Comparison of ENCODE assay signal across 22 mouse cellular contexts in the genomic region with DNA sequence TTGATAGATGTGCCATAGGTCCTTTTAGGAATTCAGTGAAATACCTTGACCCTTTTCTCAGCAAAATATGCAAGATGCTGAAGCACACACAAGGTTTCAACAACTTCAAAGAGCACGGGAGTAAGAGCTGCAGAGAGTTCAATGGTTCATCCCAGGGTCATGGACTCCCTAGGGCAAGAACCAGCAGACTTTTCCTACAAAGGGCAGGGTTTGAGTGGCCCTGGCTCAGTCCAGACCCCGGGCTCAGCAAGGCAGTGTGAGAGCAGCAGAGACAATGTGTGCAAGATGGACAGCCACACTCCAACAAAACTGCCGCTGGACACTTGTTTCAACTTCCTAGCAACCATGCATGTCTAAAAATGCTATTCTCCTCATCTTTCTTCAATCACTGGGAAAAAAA.
DNase-seq lines count a peak whose midpoint lies in the region; ATAC-seq and TF ChIP-seq lines count a peak whose summit lies in the region.
"Had no signal": no experiment of that assay in that cellular context is flagged by ENCODE, and none has a peak within 500 bp of the region (broad histone marks: within the 10 kb centered on the region; RNA-seq: fewer than 3 reads in every experiment).

No protein-coding gene starts in this region.

- no peak overlapping the region for H3K4me2 ChIP-seq in heart, embryonic 12.5 days
- H3K4me2 ChIP-seq in heart, postnatal 0 days (ENCODE audit: low read depth, low read length): no peak overlapping the region
- no peak overlapping the region for H3K4me2 ChIP-seq in lung, embryonic 16.5 days (ENCODE audit: low read depth, low read length)
- H3K4me2 ChIP-seq: embryonic facial prominence, embryonic 15.5 days; forebrain, embryonic 13.5 days; hindbrain, embryonic 14.5 days; limb, embryonic 12.5 days; liver, embryonic 12.5 days; midbrain, embryonic 15.5 days; neural tube, embryonic 15.5 days had no signal

- WGBS in heart, embryonic 12.5 days: 62% methylated on average over 3 of the region's 3 CpGs
- WGBS in heart, postnatal 0 days: 53% methylated on average over 3 of the region's 3 CpGs
- 73% methylated on average over 3 of the region's 3 CpGs for WGBS in heart, embryonic 10.5 days
- WGBS in lung, embryonic 16.5 days: 42% methylated on average over 3 of the region's 3 CpGs

- H3K4me1 ChIP-seq in heart, embryonic 12.5 days (replicated peaks): peaks cover 36% of the 10 kb centered on the region
- peaks cover 36% of the 10 kb centered on the region for H3K4me1 ChIP-seq in heart, postnatal 0 days (ENCODE audit: control insufficient read depth, insufficient read depth)
- peaks cover 31% of the 10 kb centered on the region for H3K4me1 ChIP-seq in heart, embryonic 10.5 days
- H3K4me1 ChIP-seq in lung, embryonic 16.5 days (replicated peaks; ENCODE audit: control insufficient read depth, insufficient read depth, low read length): peaks cover 32% of the 10 kb centered on the region
- H3K4me1 ChIP-seq: midbrain, embryonic 10.5 days; midbrain, embryonic 15.5 days had no signal

- no peak overlapping the region for H3K9ac ChIP-seq in heart, embryonic 12.5 days
- no peak overlapping the region for H3K9ac ChIP-seq in heart, postnatal 0 days (replicated peaks; ENCODE audit: low read depth, low read length)
- H3K9ac ChIP-seq in lung, embryonic 16.5 days (ENCODE audit: low read length): no peak overlapping the region
- H3K9ac ChIP-seq: embryonic facial prominence, embryonic 15.5 days; forebrain, embryonic 13.5 days; hindbrain, embryonic 14.5 days; limb, embryonic 12.5 days; liver, embryonic 12.5 days; liver, postnatal 0 days; midbrain, embryonic 15.5 days; neural tube, embryonic 15.5 days had no signal

- no peak for TF ChIP-seq CTCF in heart, postnatal 0 days (IDR thresholded peaks at IDR 0.05; ENCODE audit: low read depth)

- peak; percentile 88 for DNase-seq in heart, adult 11 months
- DNase-seq in heart, postnatal 0 days (ENCODE audit: low spot score): no peak
- DNase-seq in heart, embryonic 10.5 days (ENCODE audit: low spot score): no peak
- DNase-seq in lung, postnatal 10 days: no peak
- no peak for DNase-seq in layer of hippocampus, postnatal 10 days (ENCODE audit: low spot score in 2 of 2)
- DNase-seq: layer of hippocampus, adult 9-11 months; right cerebral cortex, postnatal 14 days; thymus, postnatal 14 days had no signal

- TF ChIP-seq EP300 in heart, postnatal 0 days (IDR thresholded peaks at IDR 0.05; ENCODE audit: low read depth): no peak

- no peaks in the 10 kb centered on the region for H3K36me3 ChIP-seq in heart, embryonic 12.5 days
- no peaks in the 10 kb centered on the region for H3K36me3 ChIP-seq in heart, postnatal 0 days (replicated peaks; ENCODE audit: control insufficient read depth, insufficient read depth, low read length)
- no peaks in the 10 kb centered on the region for H3K36me3 ChIP-seq in heart, embryonic 10.5 days
- H3K36me3 ChIP-seq in lung, embryonic 16.5 days (ENCODE audit: control insufficient read depth, insufficient read depth, low read length): no peaks in the 10 kb centered on the region; the same call in 1 of the 2 replicates
- H3K36me3 ChIP-seq: limb, embryonic 12.5 days; liver, embryonic 12.5 days; midbrain, embryonic 10.5 days; midbrain, embryonic 15.5 days; neural tube, embryonic 15.5 days had no signal

- no peaks in the 10 kb centered on the region for H3K9me3 ChIP-seq in heart, embryonic 12.5 days (replicated peaks)
- H3K9me3 ChIP-seq in heart, postnatal 0 days (replicated peaks; ENCODE audit: control insufficient read depth, low read length): no peaks in the 10 kb centered on the region
- H3K9me3 ChIP-seq in heart, embryonic 10.5 days: no peaks in the 10 kb centered on the region
- H3K9me3 ChIP-seq in lung, embryonic 16.5 days (ENCODE audit: control insufficient read depth, low read length): no peaks in the 10 kb centered on the region
- H3K9me3 ChIP-seq: embryonic facial prominence, embryonic 15.5 days; forebrain, embryonic 13.5 days; limb, embryonic 12.5 days; liver, embryonic 12.5 days; midbrain, embryonic 10.5 days; midbrain, embryonic 15.5 days; neural tube, embryonic 15.5 days had no signal

- no peaks in the 10 kb centered on the region for H3K27me3 ChIP-seq in heart, embryonic 12.5 days (replicated peaks)
- no peaks in the 10 kb centered on the region for H3K27me3 ChIP-seq in heart, postnatal 0 days (ENCODE audit: control insufficient read depth, insufficient read depth, low read length)
- H3K27me3 ChIP-seq in heart, embryonic 10.5 days (ENCODE audit: insufficient read depth, poor library complexity, severe bottlenecking): no peaks in the 10 kb centered on the region
- H3K27me3 ChIP-seq in lung, embryonic 16.5 days (ENCODE audit: control insufficient read depth, insufficient read depth, low read depth, low read length): no peaks in the 10 kb centered on the region
- H3K27me3 ChIP-seq: embryonic facial prominence, embryonic 15.5 days; forebrain, embryonic 13.5 days; limb, embryonic 12.5 days; liver, embryonic 12.5 days; midbrain, embryonic 15.5 days; neural tube, embryonic 15.5 days had no signal

- H3K4me3 ChIP-seq in heart, embryonic 12.5 days: no peak overlapping the region
- H3K4me3 ChIP-seq in heart, postnatal 0 days (ENCODE audit: low read depth, low read length): no peak overlapping the region
- H3K4me3 ChIP-seq in heart, embryonic 10.5 days: no peak overlapping the region
- H3K4me3 ChIP-seq in lung, embryonic 16.5 days (ENCODE audit: low read length): no peak overlapping the region
- H3K4me3 ChIP-seq: embryonic facial prominence, embryonic 15.5 days; forebrain, embryonic 13.5 days; left cerebral cortex, adult 2 months; limb, embryonic 12.5 days; liver, embryonic 12.5 days; midbrain, embryonic 10.5 days; midbrain, embryonic 15.5 days; neural tube, embryonic 15.5 days had no signal

- no peak for ATAC-seq in heart, embryonic 12.5 days (ENCODE audit: insufficient number of reproducible peaks, low FRiP score)
- no peak for ATAC-seq in heart, postnatal 0 days (ENCODE audit: insufficient read depth, low read depth)
- ATAC-seq in lung, embryonic 16.5 days (ENCODE audit: low read depth): no peak
- ATAC-seq: forebrain, embryonic 13.5 days; intestine, postnatal 0 days; liver, embryonic 12.5 days; midbrain, embryonic 15.5 days had no signal

- H3K27ac ChIP-seq in heart, embryonic 12.5 days (ENCODE audit: poor library complexity, severe bottlenecking): no peak overlapping the region
- H3K27ac ChIP-seq in heart, postnatal 0 days (ENCODE audit: low read depth): peak overlapping the region; percentile 77; the same call in 1 of the 2 replicates
- no peak overlapping the region for H3K27ac ChIP-seq in heart, embryonic 10.5 days
- H3K27ac ChIP-seq in lung, embryonic 16.5 days (ENCODE audit: low read length): peak overlapping the region; percentile 21; the same call in 1 of the 2 replicates
- H3K27ac ChIP-seq: forebrain, embryonic 13.5 days; hindbrain, embryonic 14.5 days; kidney, postnatal 0 days; left cerebral cortex, adult 2 months; limb, embryonic 12.5 days; liver, embryonic 12.5 days; midbrain, embryonic 10.5 days; midbrain, embryonic 15.5 days; neural tube, embryonic 15.5 days had no signal

Comparison
In these comparisons a context has a peak if more than half of its experiments do, and no peak if none do; other contexts are left out.
1. H3K27ac ChIP-seq: peak in heart, postnatal 0 days (single experiment) and lung, embryonic 16.5 days (single experiment); none in heart, embryonic 12.5 days (single experiment) and heart, embryonic 10.5 days (single experiment).